Comparison of ENCODE assay signal across 1 mouse cellular context in the genomic region with DNA sequence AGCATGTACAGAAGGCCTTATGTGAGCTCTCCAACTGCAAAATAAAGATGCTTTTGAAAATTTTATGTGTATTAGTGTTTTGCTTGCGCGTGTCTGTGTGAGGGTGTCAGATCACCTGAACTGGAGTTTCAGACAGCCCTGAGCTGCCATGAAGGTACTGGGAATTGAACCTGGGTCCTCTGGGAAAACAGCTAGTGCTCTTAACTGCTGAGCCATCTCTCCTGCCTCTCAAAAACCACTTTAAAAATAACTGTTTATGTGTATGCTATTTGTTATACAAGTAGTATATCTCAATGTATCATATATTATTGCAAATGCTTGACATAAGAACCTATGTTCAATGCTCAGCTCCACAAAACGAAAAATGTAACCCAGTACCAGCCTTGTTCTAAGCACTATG.
TF ChIP-seq lines count a peak whose summit lies in the region.

No protein-coding gene starts in this region.

TF ChIP-seq in myocyte, 11 proteins besides CTCF, POLR2A, EP300 and RAD21 (continued from another document):
- no peak for TF ChIP-seq MYOD1 (IDR thresholded peaks at IDR 0.05; ENCODE audit: control insufficient read depth in 1 of 3, insufficient read length in 2 of 3, low read depth in 2 of 3)
- TF ChIP-seq TCF12 (IDR thresholded peaks at IDR 0.05; ENCODE audit: insufficient read depth, poor library complexity, severe bottlenecking) = no peak
- no peak for TF ChIP-seq E2F4 (IDR thresholded peaks at IDR 0.05; ENCODE audit: insufficient read depth)
- no peak for TF ChIP-seq USF1 (IDR thresholded peaks at IDR 0.05; ENCODE audit: low read depth)
